Mouse (Mus musculus) MEL (cell line): ENCODE data around the gene Deup1. TPM values are rescaled to one million over a fixed set of nuclear protein-coding genes. Genes with fewer than 3 reads are reported as not detected.

ENCODE experiments used
- DNase-seq: peaks from one replicate; pipeline ENCODE4 v3.0.0; 2011; ENCODE audit warnings: low read depth, low spot score
- H3K27ac ChIP-seq: 2 replicates; pipeline ENCODE4 v1.5.1; 2012; ENCODE audit warnings: low read depth, mild to moderate bottlenecking, control low read depth, low read length, moderate library complexity; ENCODE audit not compliant: control insufficient read depth
- H3K27me3 ChIP-seq, 2 experiments: fragments of 150-350 bp in 1 of 2; sonication (generic) in 1 of 2; 2 replicates each; pipeline ENCODE4 v1.6.1; 2012; ENCODE audit warnings: low read length in 2 of 2, mild to moderate bottlenecking in 2 of 2, improper control_type of control experiment in 1 of 2, moderate library complexity in 1 of 2; ENCODE audit not compliant: insufficient read depth in 2 of 2, control insufficient read depth in 1 of 2
- H3K36me3 ChIP-seq, 2 experiments: 2 replicates each; pipeline ENCODE4 v1.6.1; 2012 to 2014; ENCODE audit warnings: low read length in 2 of 2, improper control_type of control experiment in 1 of 2, inconsistent platforms in 1 of 2, mild to moderate bottlenecking in 1 of 2; ENCODE audit not compliant: insufficient read depth in 2 of 2, control insufficient read depth in 1 of 2
- H3K4me1 ChIP-seq, 2 experiments: fragments of 150-350 bp in 1 of 2; sonication (generic) in 1 of 2; 2 replicates each; pipeline ENCODE4 v1.6.1; 2012; ENCODE audit warnings: low read length in 2 of 2, improper control_type of control experiment in 1 of 2, mild to moderate bottlenecking in 1 of 2; ENCODE audit not compliant: insufficient read depth in 2 of 2, control insufficient read depth in 1 of 2
- H3K4me3 ChIP-seq, 2 experiments: fragments of 150-350 bp in 1 of 2; sonication (generic) in 1 of 2; 2 replicates each; pipeline ENCODE4 v1.5.1; 2012; ENCODE audit warnings: low read depth in 2 of 2, low read length in 2 of 2, mild to moderate bottlenecking in 2 of 2, moderate library complexity in 2 of 2, control low read depth in 1 of 2, improper control_type of control experiment in 1 of 2; ENCODE audit not compliant: control insufficient read depth in 1 of 2, insufficient read depth in 1 of 2
- H3K79me2 ChIP-seq: 2 replicates; pipeline ENCODE4 v1.6.1; 2012; ENCODE audit warnings: mild to moderate bottlenecking, low read length, moderate library complexity; ENCODE audit not compliant: control insufficient read depth, poor library complexity, insufficient read depth
- H3K9ac ChIP-seq: 2 replicates; pipeline ENCODE4 v1.6.1; 2012; ENCODE audit warnings: low read depth, mild to moderate bottlenecking, control low read depth, low read length, moderate library complexity; ENCODE audit not compliant: control insufficient read depth, poor library complexity, severe bottlenecking
- H3K9me3 ChIP-seq: fragments of 150-350 bp; sonication (generic); replicated peaks from 2 replicates; pipeline ENCODE4 v1.6.1; 2012; ENCODE audit warnings: mild to moderate bottlenecking, low read length, improper control_type of control experiment, moderate library complexity; ENCODE audit not compliant: insufficient read depth
- CHD1 ChIP-seq: IDR thresholded peaks from 2 replicates; pipeline ENCODE4 v1.6.1; 2012; ENCODE audit warnings: low read depth, mild to moderate bottlenecking, inconsistent platforms, low read length, improper control_type of control experiment
- CHD2 ChIP-seq: IDR thresholded peaks from 2 replicates; pipeline ENCODE4 v1.6.1; 2011; ENCODE audit warnings: low read length, improper control_type of control experiment
- CTCF ChIP-seq, 3 experiments: IDR thresholded peaks in 2 of 3; conservative IDR thresholded peaks in 1 of 3; 2 replicates each; pipeline ENCODE4 v1.5.1; 2011 to 2012; ENCODE audit warnings: low read length in 3 of 3, low read depth in 2 of 3, mild to moderate bottlenecking in 2 of 3, improper control_type of control experiment in 1 of 3, inconsistent platforms in 1 of 3, mixed read lengths in 1 of 3, moderate library complexity in 1 of 3; ENCODE audit not compliant: control insufficient read depth in 1 of 3, insufficient read depth in 1 of 3, poor library complexity in 1 of 3, severe bottlenecking in 1 of 3
- E2F4 ChIP-seq: IDR thresholded peaks from 2 replicates; pipeline ENCODE4 v1.6.1; 2011; ENCODE audit warnings: low read depth, low read length, improper control_type of control experiment, borderline replicate concordance
- EP300 ChIP-seq, 2 experiments: IDR thresholded peaks; 2 replicates each; pipeline ENCODE4 v1.6.1; 2011; ENCODE audit warnings: improper control_type of control experiment in 2 of 2, low read length in 2 of 2, low read depth in 1 of 2, mild to moderate bottlenecking in 1 of 2
- GATA1 ChIP-seq: IDR thresholded peaks from 2 replicates; pipeline ENCODE4 v1.6.1; 2011; ENCODE audit warnings: low read depth, low read length, improper control_type of control experiment
- HCFC1 ChIP-seq: IDR thresholded peaks from 2 replicates; pipeline ENCODE4 v1.6.1; 2012; ENCODE audit warnings: low read depth, mild to moderate bottlenecking, inconsistent platforms, low read length, improper control_type of control experiment, moderate library complexity
- JUND ChIP-seq: IDR thresholded peaks from 2 replicates; pipeline ENCODE4 v1.6.1; 2011; ENCODE audit warnings: low read depth, mild to moderate bottlenecking, improper control_type of control experiment, low read length
- KAT2A ChIP-seq: conservative IDR thresholded peaks from 2 replicates; pipeline ENCODE4 v1.6.1; 2012; ENCODE audit warnings: low read depth, low read length, improper control_type of control experiment, inconsistent platforms
- MEF2A ChIP-seq: IDR thresholded peaks from 2 replicates; pipeline ENCODE4 v1.6.1; 2014; ENCODE audit warnings: low read depth, mild to moderate bottlenecking, inconsistent platforms, low read length, improper control_type of control experiment; ENCODE audit not compliant: poor library complexity, insufficient replicate concordance, severe bottlenecking; ENCODE audit errors: extremely low read depth
- MXI1 ChIP-seq: IDR thresholded peaks from 2 replicates; pipeline ENCODE4 v1.6.1; 2011; ENCODE audit warnings: mild to moderate bottlenecking, low read depth, low read length, improper control_type of control experiment
- MYB ChIP-seq: IDR thresholded peaks from 2 replicates; pipeline ENCODE4 v1.6.1; 2011; ENCODE audit warnings: mild to moderate bottlenecking, low read depth, low read length, improper control_type of control experiment
- NELFE ChIP-seq: IDR thresholded peaks from 2 replicates; pipeline ENCODE4 v1.6.1; 2011; ENCODE audit warnings: low read depth, low read length, improper control_type of control experiment
- NRF1 ChIP-seq: IDR thresholded peaks from 2 replicates; pipeline ENCODE4 v1.6.1; 2014; ENCODE audit warnings: low read depth, mild to moderate bottlenecking, inconsistent platforms, low read length, improper control_type of control experiment, moderate library complexity; ENCODE audit not compliant: poor library complexity, insufficient read depth, severe bottlenecking
- POLR2A ChIP-seq, 2 experiments: IDR thresholded peaks; 2 replicates each; pipeline ENCODE4 v1.6.1; 2011 to 2012; ENCODE audit warnings: low read length in 2 of 2, mild to moderate bottlenecking in 2 of 2, control low read depth in 1 of 2, improper control_type of control experiment in 1 of 2, low read depth in 1 of 2, moderate library complexity in 1 of 2; ENCODE audit not compliant: control insufficient read depth in 1 of 2, insufficient read depth in 1 of 2, poor library complexity in 1 of 2
- POLR2AphosphoS2 ChIP-seq: IDR thresholded peaks from 2 replicates; pipeline ENCODE4 v1.6.1; 2011; ENCODE audit warnings: low read length, improper control_type of control experiment
- RAD21 ChIP-seq: IDR thresholded peaks from 2 replicates; pipeline ENCODE4 v1.6.1; 2011; ENCODE audit warnings: mild to moderate bottlenecking, low read depth, low read length, improper control_type of control experiment
- RCOR1 ChIP-seq: IDR thresholded peaks from 2 replicates; pipeline ENCODE4 v1.6.1; 2012; ENCODE audit warnings: low read depth, mild to moderate bottlenecking, inconsistent platforms, low read length, improper control_type of control experiment
- TAL1 ChIP-seq: IDR thresholded peaks from 2 replicates; pipeline ENCODE4 v1.6.1; 2012; ENCODE audit warnings: mild to moderate bottlenecking, inconsistent platforms, low read length, moderate library complexity, mixed read lengths
- TBP ChIP-seq: IDR thresholded peaks from 2 replicates; pipeline ENCODE4 v1.8.0; 2011; ENCODE audit warnings: low read depth, low read length, improper control_type of control experiment
- TCF12 ChIP-seq: IDR thresholded peaks from 2 replicates; pipeline ENCODE4 v1.6.1; 2014; ENCODE audit warnings: low read depth, mild to moderate bottlenecking, inconsistent platforms, low read length, improper control_type of control experiment, moderate library complexity
- USF2 ChIP-seq, 2 experiments: IDR thresholded peaks; 2 replicates each; pipeline ENCODE4 v1.6.1; 2011 to 2012; ENCODE audit warnings: improper control_type of control experiment in 2 of 2, low read length in 2 of 2, borderline replicate concordance in 1 of 2, inconsistent platforms in 1 of 2, low read depth in 1 of 2, mild to moderate bottlenecking in 1 of 2; ENCODE audit not compliant: insufficient read depth in 1 of 2
- ZKSCAN1 ChIP-seq: IDR thresholded peaks from 2 replicates; pipeline ENCODE4 v1.6.1; 2012; ENCODE audit warnings: low read depth, mild to moderate bottlenecking, inconsistent platforms, low read length, improper control_type of control experiment, moderate library complexity
- polyA plus RNA-seq, 2 experiments: library from polyadenylated mRNA; stranded (reverse) in 1 of 2; unstranded in 1 of 2; fragments of >175 nt in 1 of 2; fragments of >200 nt in 1 of 2; gene quantifications; 2 replicates each; pipeline versions ENCODE4 v1.2.1 to v1.2.4; 2012; ENCODE audit warnings: low replicate concordance in 2 of 2, low read depth in 1 of 2; ENCODE audit not compliant: insufficient read length in 2 of 2, insufficient read depth in 1 of 2, missing spikeins in 1 of 2
- total RNA-seq: library from RNA; depleted of rRNA; stranded (reverse); fragments of 300-350 nt; gene quantifications from 2 replicates; pipeline ENCODE4 v1.2.3, GENCODE M21; 2012

Gene Deup1
- total and polyA plus RNA-seq, 3 experiments, result not detected

GRCm38 (mm10) chr9:15582026-15582425 is 45.7 kb downstream of the Deup1 start:
- no peak overlapping the region for H3K27ac ChIP-seq
- H3K9me3 ChIP-seq, result no peaks in the 10 kb centered on the region

GRCm38 (mm10) chr9:15580176-15580575 is 47.6 kb downstream of the Deup1 start:
- Histone ChIP-seq H3K9me3 (no peaks in the 10 kb centered on the region), H3K79me2 (no peaks in the 10 kb centered on the region), H3K27me3 (peaks cover 0 to 3% of the 10 kb centered on the region in 2 experiments; a peak in 2 of 4 replicates), H3K9ac (no peak overlapping the region), H3K27ac (no peak overlapping the region), H3K36me3 (no peaks in the 10 kb centered on the region), H3K4me3 (no peak overlapping the region), H3K4me1 (no peaks in the 10 kb centered on the region)
- TF ChIP-seq MEF2A (no peak), RAD21 (no peak), MYB (no peak), CTCF (IDR thresholded peaks at IDR 0.05 in 2 of 3, conservative IDR thresholded peaks at IDR 0.05 in 1 of 3; ENCODE audit: control insufficient read depth in 1 of 3, insufficient read depth in 1 of 3, low read depth in 2 of 3, low read length in 3 of 3, poor library complexity in 1 of 3, severe bottlenecking in 1 of 3) (no peak), TCF12 (no peak), JUND (no peak), E2F4 (no peak)
- no peak for DNase-seq

More at GRCm38 (mm10) chr9:15582026-15582425, 45.7 kb downstream of the Deup1 start:
- no peaks in the 10 kb centered on the region for H3K4me1 ChIP-seq
- H3K9ac ChIP-seq, result no peak overlapping the region
- TF ChIP-seq KAT2A, result no peak
- no peak for TF ChIP-seq MYB
- no peak for TF ChIP-seq CHD2
- no peak for TF ChIP-seq NRF1
- TF ChIP-seq USF2 (IDR thresholded peaks at IDR 0.05; ENCODE audit: borderline replicate concordance in 1 of 2, insufficient read depth in 1 of 2, low read depth in 1 of 2, low read length in 2 of 2), result no peak
- TF ChIP-seq, all 39 proteins: peak for 0
- Histone ChIP-seq H3K79me2 (no peaks in the 10 kb centered on the region), H3K4me3 (no peak overlapping the region), H3K27me3 (peaks cover 0 to 1% of the 10 kb centered on the region in 2 experiments; a peak in 1 of 4 replicates), H3K36me3 (no peaks in the 10 kb centered on the region)
- no peak for DNase-seq

GRCm38 (mm10) chr9:15578946-15579345 is 48.8 kb downstream of the Deup1 start:
- no peak for DNase-seq
- TF ChIP-seq MXI1 (no peak), MEF2A (no peak), GATA1 (no peak), KAT2A (no peak), ZKSCAN1 (no peak), TBP (no peak), NELFE (no peak), HCFC1 (no peak), POLR2AphosphoS2 (no peak), CHD1 (no peak), EP300 (IDR thresholded peaks at IDR 0.05; ENCODE audit: low read depth in 1 of 2, low read length in 2 of 2) (no peak), POLR2A (IDR thresholded peaks at IDR 0.05; ENCODE audit: control insufficient read depth in 1 of 2, insufficient read depth in 1 of 2, low read depth in 1 of 2, low read length in 2 of 2, poor library complexity in 1 of 2) (no peak), RCOR1 (no peak), TAL1 (no peak), MYB (no peak)
- TF ChIP-seq, all 39 proteins: peak for 0

More at GRCm38 (mm10) chr9:15578946-15579345, 48.8 kb downstream of the Deup1 start:
- no peak overlapping the region for H3K9ac ChIP-seq
- H3K79me2 ChIP-seq, result no peaks in the 10 kb centered on the region
- H3K9me3 ChIP-seq, result no peaks in the 10 kb centered on the region
- H3K4me3 ChIP-seq, result no peak overlapping the region
- no peak overlapping the region for H3K27ac ChIP-seq
- peaks cover 0 to 3% of the 10 kb centered on the region in 2 experiments; a peak in 2 of 4 replicates for H3K27me3 ChIP-seq
- no peaks in the 10 kb centered on the region for H3K36me3 ChIP-seq
- no peaks in the 10 kb centered on the region for H3K4me1 ChIP-seq
